Mouse (Mus musculus) telencephalon, adult 2 months (tissue): ENCODE results near the gene Esp6.
"Not testable (repeated sequence)": the region's sequence is repeated elsewhere in the genome, so short reads cannot be mapped to it uniquely, and the experiment has no call there.

Experiments used
- DNase-seq: peaks from one replicate; pipeline ENCODE4 v3.0.0-alpha.2; 2011; ENCODE audit warnings: low read depth, low spot score

The Esp6 gene

GRCm38 (mm10) chr17:40561207-40561606 lies at the start of gene Esp6:
TSS of gene Esp6 (plus strand) at chr17:40561507.
- no peak for DNase-seq

GRCm38 (mm10) chr17:40519818-40520217 lies 41.5 kb upstream of the Esp6 start, which contains the start of gene Esp8:
TSS of gene Esp8 (plus strand) at chr17:40520022.
- no peak for DNase-seq

DNA sequence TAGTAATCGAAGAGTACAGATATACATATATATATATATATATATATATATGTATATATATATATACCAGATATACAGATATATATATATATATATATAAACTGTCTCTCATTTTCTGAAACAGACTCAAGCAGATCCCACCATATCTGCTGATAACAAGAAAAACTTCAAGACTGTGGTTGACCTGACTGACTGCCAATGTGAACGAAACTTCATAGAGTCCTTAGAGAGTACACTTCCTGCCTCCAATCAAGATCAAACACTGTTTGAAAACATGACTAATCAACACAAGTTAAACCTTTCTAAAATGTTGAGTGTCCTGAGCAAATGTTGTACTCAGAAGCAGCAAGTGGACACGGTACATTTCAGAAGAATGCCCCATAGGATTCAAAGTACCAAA lies 31.5 kb upstream of the Esp6 start:
- DNase-seq = no peak

DNA sequence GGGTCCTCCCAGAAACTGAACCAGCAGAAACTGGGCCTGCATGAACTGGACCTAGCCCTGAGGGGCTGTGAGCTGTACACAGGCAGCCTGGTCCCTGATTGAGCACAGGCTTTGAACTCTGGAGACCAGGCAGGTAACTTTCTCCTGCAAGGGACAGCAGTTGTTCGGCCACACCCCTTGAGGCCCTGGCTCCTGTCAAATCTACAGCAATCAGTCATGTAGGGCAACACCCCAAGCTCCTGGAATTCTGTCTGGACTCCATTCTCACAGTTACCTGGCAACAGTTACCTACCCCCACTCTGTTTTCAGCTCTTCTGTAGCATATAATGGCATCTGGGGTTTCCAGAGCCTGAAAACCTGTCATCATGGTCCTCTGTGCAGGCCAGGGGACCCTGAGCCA lies 30.2 kb upstream of the Esp6 start:
- DNase-seq = no peak

DNA sequence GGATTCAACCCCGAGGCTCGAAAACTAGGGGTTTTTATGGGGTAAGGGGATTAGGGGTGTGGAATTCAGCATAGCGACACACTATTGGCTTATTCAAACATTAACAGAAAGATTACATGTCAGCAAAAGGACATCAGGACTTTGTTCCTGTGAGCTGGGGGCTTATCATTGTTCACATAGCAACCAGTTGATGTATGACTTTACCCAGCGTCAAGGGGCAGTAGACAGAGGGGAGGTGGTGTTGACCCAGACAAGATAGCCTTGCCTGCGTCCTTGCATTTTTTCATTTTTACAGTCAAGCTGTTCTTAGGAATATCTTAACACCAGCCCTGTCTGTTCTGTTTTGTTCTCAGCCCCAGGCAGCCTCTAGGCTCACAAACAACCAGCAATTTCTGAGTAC lies 14.3 kb upstream of the Esp6 start:
- DNase-seq = not testable (repeated sequence)

- DNase-seq = no peak
These were observed 7.8 kb upstream of the Esp6 start for GRCm38 (mm10) chr17:40553470-40553869.

DNA sequence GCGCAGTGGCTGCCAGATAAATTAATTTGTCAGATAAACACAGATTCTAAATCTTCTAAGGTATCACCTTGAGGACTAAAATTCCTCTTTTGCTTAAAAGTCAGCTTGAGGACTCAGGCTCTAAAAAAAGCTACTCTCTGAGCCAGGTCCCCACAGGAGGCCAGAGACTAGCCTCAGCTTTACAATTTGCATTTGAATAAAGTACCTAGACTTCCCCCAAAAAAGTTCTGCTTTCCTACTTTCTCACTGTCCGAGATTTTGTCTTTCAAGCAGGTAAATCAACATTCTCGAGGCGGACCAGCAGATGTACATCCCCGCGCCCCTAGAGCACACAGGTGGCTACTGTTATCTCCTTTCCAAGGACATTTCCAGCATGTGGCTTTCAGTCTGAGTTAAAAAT lies 22.6 kb downstream of the Esp6 start:
- DNase-seq = not testable (repeated sequence)

DNA sequence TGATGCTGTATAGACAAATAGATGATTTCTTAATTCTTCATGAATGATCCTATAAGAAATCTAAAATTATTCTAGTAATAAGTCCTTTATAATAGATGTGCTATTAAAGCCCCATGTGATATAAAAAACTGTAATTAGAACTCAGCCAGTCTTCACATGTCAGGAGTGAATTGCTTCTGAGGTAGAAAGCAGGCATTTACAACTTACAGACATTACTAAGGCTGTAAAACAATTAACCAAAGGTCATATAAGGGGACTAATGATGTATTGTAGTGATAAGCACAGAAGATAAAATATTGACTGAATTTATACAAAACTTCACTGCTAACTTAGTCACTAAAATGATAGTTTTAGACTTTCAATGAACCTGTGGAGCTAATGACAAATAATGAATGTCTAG lies 30.0 kb downstream of the Esp6 start:
- DNase-seq = no peak

DNA sequence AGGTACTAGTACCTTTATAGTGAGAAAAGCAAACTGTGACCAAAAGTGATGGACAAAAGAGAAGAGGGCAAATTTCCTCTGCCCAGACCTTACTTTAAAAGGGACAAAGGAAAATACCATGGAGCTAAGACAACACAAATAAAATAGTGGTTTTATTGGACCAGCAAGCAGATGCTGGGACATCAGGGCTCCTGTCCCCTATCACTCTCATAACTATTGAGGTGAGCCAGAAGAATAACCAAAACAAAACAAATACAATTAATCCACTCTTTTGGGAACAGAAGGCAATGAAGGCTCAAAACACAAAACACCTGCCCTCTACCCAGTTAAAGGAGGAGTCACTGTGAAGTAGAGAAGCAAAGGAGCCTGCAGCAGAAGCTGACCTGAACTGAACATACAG lies 37.0 kb downstream of the Esp6 start, which contains the start of gene Esp4:
Esp4 (plus strand) TSS at position 301 of the 400 bp plus-strand sequence.
- DNase-seq = no peak
